Mouse (Mus musculus): Measurements from ENCODE around the gene Mylk.

The Mylk gene

GRCm38 (mm10) chr16:35024300-35024699 lies 279.3 kb downstream of the Mylk start:
- DNase-seq (ENCODE audit: low read depth), result peak; percentile 48

GRCm38 (mm10) chr16:35025347-35025746 lies 280.3 kb downstream of the Mylk start:
- DNase-seq (ENCODE audit: low read depth), result no peak

- DNase-seq (ENCODE audit: low read depth), result no peak
These were observed 288.2 kb downstream of the Mylk start for GRCm38 (mm10) chr16:35033241-35033640.

- DNase-seq (ENCODE audit: low read depth), result no peak
These were observed 289.0 kb downstream of the Mylk start for GRCm38 (mm10) chr16:35033809-35034577.

- DNase-seq (ENCODE audit: low read depth), result no peak
These were observed 290.0 kb downstream of the Mylk start for GRCm38 (mm10) chr16:35034971-35035370.

- no peak for DNase-seq (ENCODE audit: low read depth)
These were observed 291.7 kb downstream of the Mylk start for GRCm38 (mm10) chr16:35036754-35037153.

- DNase-seq (ENCODE audit: low read depth), result no peak
These were observed 293.5 kb downstream of the Mylk start for GRCm38 (mm10) chr16:35038343-35039057.

GRCm38 (mm10) chr16:35040154-35040553 lies 295.1 kb downstream of the Mylk start:
- no peak for DNase-seq (ENCODE audit: low read depth)

- no peak for DNase-seq (ENCODE audit: low read depth)
These were observed 296.0 kb downstream of the Mylk start for GRCm38 (mm10) chr16:35041001-35041400.

- no peak for DNase-seq (ENCODE audit: low read depth)
These were observed 301.2 kb downstream of the Mylk start for GRCm38 (mm10) chr16:35046081-35046775.

GRCm38 (mm10) chr16:35047272-35047969 lies 302.4 kb downstream of the Mylk start:
- no peak for DNase-seq (ENCODE audit: low read depth)

GRCm38 (mm10) chr16:35051066-35051465 lies 306.1 kb downstream of the Mylk start:
- no peak for DNase-seq (ENCODE audit: low read depth)

Data from naive thymus-derived CD4-positive, alpha-beta T cell, adult 2 months (primary cell).